Mouse (Mus musculus): ENCODE measurements around the gene Vps13c.

The Vps13c gene

GRCm38 (mm10) chr9:67886981-67887720, 47.0 kb downstream of the Vps13c start:
- DNase-seq = no peak

- no peak for DNase-seq
Observed at GRCm38 (mm10) chr9:67893474-67893873, 53.3 kb downstream of the Vps13c start.

- no peak for DNase-seq
Observed at GRCm38 (mm10) chr9:67896646-67897295, 56.6 kb downstream of the Vps13c start.

- DNase-seq = no peak
Observed at GRCm38 (mm10) chr9:67900398-67900797, 60.2 kb downstream of the Vps13c start.

GRCm38 (mm10) chr9:67904355-67904754, 64.2 kb downstream of the Vps13c start:
- DNase-seq = no peak

- DNase-seq = no peak
Observed at GRCm38 (mm10) chr9:67905541-67905940, 65.3 kb downstream of the Vps13c start.

- DNase-seq = no peak
Observed at GRCm38 (mm10) chr9:67914681-67915080, 74.5 kb downstream of the Vps13c start.

GRCm38 (mm10) chr9:67922350-67922749, 82.2 kb downstream of the Vps13c start:
- DNase-seq = no peak

- no peak for DNase-seq
Observed at GRCm38 (mm10) chr9:67930629-67931028, 90.4 kb downstream of the Vps13c start.

- DNase-seq = no peak
Observed at GRCm38 (mm10) chr9:67937286-67937685, 97.1 kb downstream of the Vps13c start.

GRCm38 (mm10) chr9:67955466-67956010, 115.3 kb downstream of the Vps13c start:
- DNase-seq = no peak

GRCm38 (mm10) chr9:67961953-67962352, 121.8 kb downstream of the Vps13c start:
- DNase-seq = no peak

- DNase-seq = no peak
Observed at GRCm38 (mm10) chr9:67965889-67966288, 125.7 kb downstream of the Vps13c start.

- no peak for DNase-seq
Observed at GRCm38 (mm10) chr9:67967011-67967410, 126.8 kb downstream of the Vps13c start.

- no peak for DNase-seq
Observed at GRCm38 (mm10) chr9:67973451-67973850, 133.3 kb downstream of the Vps13c start.

GRCm38 (mm10) chr9:67975491-67975890, 135.3 kb downstream of the Vps13c start:
- no peak for DNase-seq

- no peak for DNase-seq
Observed at GRCm38 (mm10) chr9:68006566-68006965, 166.4 kb downstream of the Vps13c start.

- peak; percentile 88 for DNase-seq
Observed at GRCm38 (mm10) chr9:68014991-68015396, 174.8 kb downstream of the Vps13c start.

- DNase-seq = peak; percentile 54
Observed at GRCm38 (mm10) chr9:68016255-68016954, 176.2 kb downstream of the Vps13c start.

- no peak for DNase-seq
Observed at GRCm38 (mm10) chr9:68020776-68021365, 180.7 kb downstream of the Vps13c start.

GRCm38 (mm10) chr9:68022311-68023043, 182.3 kb downstream of the Vps13c start:
- DNase-seq = no peak

- DNase-seq = no peak
Observed at GRCm38 (mm10) chr9:68028631-68029030, 188.4 kb downstream of the Vps13c start.
